Mouse (Mus musculus): ENCODE measurements around the gene Rnaset2a.
"Not testable (repeated sequence)": the region's sequence is repeated elsewhere in the genome, so short reads cannot be mapped to it uniquely, and the experiment has no call there.

Rnaset2a gene

DNA sequence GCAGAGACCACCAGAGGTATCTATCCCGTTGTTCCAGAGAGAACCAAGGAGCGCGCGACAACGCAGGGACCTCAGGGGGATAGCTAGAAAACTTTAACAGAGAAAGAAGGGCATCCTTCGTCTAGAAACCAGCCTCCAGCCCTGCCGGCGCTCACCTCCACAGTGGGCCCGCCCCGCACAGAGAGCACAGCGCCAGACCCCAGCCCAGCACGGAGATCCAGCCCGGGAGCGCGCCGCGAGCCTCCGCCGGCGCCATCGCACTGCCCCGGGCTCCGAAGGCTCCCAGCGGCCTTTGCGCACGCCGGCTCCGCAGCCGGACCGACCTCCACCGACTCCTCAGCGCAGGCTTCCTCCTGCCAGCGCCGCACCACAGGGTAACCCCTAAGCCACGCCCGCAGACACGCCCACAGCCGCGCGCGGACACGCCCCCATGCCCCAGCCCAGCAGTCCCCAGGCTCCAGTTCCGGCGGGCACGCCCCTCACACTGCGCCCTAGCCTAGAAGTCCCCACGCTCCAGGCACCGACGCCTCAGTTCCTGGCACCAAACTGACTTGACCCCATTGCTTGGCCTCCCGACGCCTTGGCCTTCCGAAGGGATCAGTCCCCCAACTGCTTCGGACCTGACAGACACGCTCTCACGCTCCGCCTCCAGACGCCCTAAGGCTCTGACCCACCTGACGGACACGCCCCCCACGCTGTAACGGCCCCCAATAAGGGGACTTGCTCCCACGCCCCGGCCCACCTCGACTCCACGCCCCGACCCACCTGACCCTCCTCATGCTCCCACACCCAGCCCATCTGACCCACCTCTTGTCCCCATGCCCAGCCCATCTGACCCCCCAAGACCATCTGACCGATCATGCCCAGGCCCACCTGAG lies at the start of gene Rnaset2a, which contains the start of gene Gm49673:
Rnaset2a (minus strand) TSS at position 659 of the 878 bp plus-strand sequence.
Gm49673 (minus strand) TSS at position 350 of the 878 bp plus-strand sequence.
- not testable (repeated sequence) for H3K27me3 ChIP-seq (ENCODE audit: control insufficient read depth, insufficient read depth, low read length, poor library complexity, severe bottlenecking); H3K36me3 ChIP-seq (ENCODE audit: control insufficient read depth, insufficient read depth, low read length, poor library complexity, severe bottlenecking)
- peak; percentile 45 for DNase-seq (ENCODE audit: low read depth, low spot score)

DNA sequence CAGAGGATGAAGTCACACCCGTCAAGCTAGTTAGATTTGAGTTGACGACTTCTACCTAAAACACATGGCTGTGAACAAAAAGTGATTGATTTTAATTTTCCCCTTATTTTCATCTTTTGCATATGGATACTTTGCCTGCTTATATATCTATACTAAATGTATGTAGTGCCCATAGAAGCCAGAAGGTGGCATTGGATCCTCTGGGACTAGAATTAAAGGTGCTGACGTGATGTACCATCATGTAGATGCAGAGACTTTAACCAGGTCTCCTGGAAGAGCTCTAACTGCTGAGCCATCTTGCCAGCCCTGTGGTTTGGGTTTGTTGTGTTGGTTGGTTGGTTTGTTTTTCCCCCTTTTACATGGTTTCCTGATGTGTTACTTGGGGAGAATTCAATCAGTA lies 49.8 kb upstream of the Rnaset2a start:
- H3K27me3 ChIP-seq (ENCODE audit: control insufficient read depth, insufficient read depth, low read length, poor library complexity, severe bottlenecking), result no peaks in the 10 kb centered on the region
- DNase-seq (ENCODE audit: low read depth, low spot score), result peak; percentile 83
- peaks cover 10% of the 10 kb centered on the region; the same call in 1 of the 2 replicates for H3K36me3 ChIP-seq (ENCODE audit: control insufficient read depth, insufficient read depth, low read length, poor library complexity, severe bottlenecking)

DNA sequence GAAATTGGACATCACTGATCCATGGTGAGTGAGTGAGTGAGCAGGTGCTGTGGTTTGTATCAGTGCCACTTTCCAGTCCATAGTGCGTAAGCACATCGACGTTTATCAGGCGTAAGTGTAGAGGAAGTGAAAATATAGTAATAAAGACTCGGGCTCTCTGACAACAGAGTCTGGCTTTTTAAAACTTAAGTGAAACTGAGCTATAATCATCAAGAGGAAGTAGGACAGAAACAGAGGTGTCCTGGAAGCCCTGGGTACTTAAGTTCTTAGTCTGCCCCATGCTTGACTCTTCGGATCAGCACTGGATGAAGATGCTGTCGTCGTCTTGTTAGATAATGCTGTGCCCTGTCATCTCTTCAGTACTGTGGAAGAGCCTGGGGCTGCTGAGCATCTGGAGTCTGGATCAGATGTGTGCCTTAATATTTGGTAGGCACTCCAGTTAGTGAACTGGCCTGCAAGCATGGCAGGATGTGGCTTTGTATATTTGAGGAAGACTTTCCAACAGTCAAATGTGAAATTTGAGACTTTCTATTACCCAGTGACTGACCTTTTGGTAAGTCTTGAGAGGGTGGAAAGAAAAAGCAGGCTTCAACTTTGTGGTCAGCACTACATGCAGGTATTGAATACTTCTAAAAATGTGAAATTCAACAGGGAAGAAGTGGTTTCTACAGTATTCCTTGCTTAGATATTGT lies 47.9 kb upstream of the Rnaset2a start:
- DNase-seq (ENCODE audit: low read depth, low spot score), result peak; percentile 91
- H3K27me3 ChIP-seq (ENCODE audit: control insufficient read depth, insufficient read depth, low read length, poor library complexity, severe bottlenecking), result no peaks in the 10 kb centered on the region

DNA sequence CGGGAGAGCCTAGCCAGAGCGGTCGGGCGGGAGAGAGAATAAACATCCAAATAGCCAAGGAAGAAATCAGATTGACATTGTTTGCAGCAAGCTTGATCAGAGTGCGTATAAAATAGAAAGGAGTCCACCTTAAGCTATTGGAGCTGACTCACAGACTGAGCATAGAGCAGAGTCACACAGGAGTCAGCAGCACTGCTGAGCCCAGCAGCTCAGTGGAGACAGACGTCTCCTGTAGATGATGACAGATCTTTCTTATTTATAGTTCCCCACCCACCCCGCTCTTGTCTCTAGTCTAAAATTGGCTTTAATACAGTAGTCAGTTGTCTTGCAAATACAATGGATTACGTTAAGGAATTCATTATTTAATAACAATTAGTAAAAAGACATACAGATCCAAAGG lies 45.8 kb upstream of the Rnaset2a start:
- Histone ChIP-seq H3K36me3 (ENCODE audit: control insufficient read depth, insufficient read depth, low read length, poor library complexity, severe bottlenecking) (peaks cover 19% of the 10 kb centered on the region; the same call in 1 of the 2 replicates), H3K27me3 (ENCODE audit: control insufficient read depth, insufficient read depth, low read length, poor library complexity, severe bottlenecking) (no peaks in the 10 kb centered on the region)
- DNase-seq (ENCODE audit: low read depth, low spot score), result no peak

More for the DNA sequence above, 47.9 kb upstream of the Rnaset2a start:
- peaks cover 16% of the 10 kb centered on the region; the same call in 1 of the 2 replicates for H3K36me3 ChIP-seq (ENCODE audit: control insufficient read depth, insufficient read depth, low read length, poor library complexity, severe bottlenecking)

DNA sequence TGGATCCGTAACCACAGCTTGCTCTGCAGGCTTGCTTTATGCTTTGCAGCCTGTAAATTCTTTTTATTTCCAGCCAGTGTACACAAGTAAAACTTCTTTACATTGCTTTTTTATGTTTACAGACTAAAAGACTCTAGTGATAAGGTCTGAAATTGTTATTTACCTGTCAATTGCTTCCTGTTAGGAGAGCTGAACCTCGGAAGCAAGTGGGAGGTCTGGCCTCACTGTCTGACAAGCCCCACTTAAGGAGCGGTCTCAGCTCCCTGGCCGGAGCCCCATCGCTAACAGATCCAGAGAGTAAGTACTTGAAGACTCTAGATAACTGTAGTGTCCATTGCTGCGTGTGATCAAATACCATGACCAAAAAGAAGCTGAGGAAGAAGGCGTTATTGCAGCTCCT lies 36.3 kb upstream of the Rnaset2a start:
- DNase-seq (ENCODE audit: low read depth, low spot score), result no peak
- Histone ChIP-seq H3K27me3 (ENCODE audit: control insufficient read depth, insufficient read depth, low read length, poor library complexity, severe bottlenecking) (no peaks in the 10 kb centered on the region), H3K36me3 (ENCODE audit: control insufficient read depth, insufficient read depth, low read length, poor library complexity, severe bottlenecking) (peaks cover 14% of the 10 kb centered on the region)

DNA sequence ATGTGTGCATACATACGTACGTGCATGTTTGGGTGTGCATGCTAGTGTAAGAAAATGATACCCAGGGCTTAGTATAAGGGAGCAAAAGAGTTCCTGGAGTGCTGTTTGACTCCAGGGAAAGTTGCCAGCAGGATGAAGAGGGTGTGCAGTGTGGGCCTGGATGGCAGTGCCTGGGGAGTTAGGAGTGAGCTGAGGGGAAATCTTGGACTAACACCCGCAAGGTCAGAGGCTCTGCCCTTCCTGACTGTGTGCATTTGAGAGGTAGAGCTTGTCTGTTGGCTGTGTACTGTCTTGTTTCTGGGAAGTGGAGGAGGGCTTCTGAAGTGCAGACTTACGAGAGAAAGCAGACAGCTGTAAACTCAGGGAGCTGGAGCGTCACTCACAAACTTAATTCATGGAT lies 35.9 kb upstream of the Rnaset2a start:
- peaks cover 14% of the 10 kb centered on the region for H3K36me3 ChIP-seq (ENCODE audit: control insufficient read depth, insufficient read depth, low read length, poor library complexity, severe bottlenecking)
- H3K27me3 ChIP-seq (ENCODE audit: control insufficient read depth, insufficient read depth, low read length, poor library complexity, severe bottlenecking), result no peaks in the 10 kb centered on the region
- DNase-seq (ENCODE audit: low read depth, low spot score), result no peak

DNA sequence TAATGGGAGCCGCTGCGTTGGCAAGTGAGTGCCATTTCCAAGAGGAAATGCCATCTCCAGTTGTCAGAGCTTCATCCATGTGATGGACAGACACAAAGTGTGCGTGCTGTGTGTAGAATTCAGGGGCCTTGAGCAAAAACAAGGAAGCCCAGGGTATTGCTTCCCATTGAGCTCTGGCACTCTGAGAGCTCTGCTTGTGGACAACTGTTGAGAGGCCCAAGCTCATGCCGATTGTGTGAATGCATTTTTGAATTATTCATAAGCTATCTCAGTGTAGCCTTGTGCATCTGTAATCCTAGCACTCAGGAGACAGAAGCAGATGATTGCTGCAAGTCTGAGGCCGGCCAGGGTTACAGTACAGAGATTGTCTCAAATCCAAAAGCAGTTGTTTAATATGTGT lies 29.2 kb upstream of the Rnaset2a start:
- no peaks in the 10 kb centered on the region for H3K27me3 ChIP-seq (ENCODE audit: control insufficient read depth, insufficient read depth, low read length, poor library complexity, severe bottlenecking)
- H3K36me3 ChIP-seq (ENCODE audit: control insufficient read depth, insufficient read depth, low read length, poor library complexity, severe bottlenecking), result peaks cover 21% of the 10 kb centered on the region
- no peak for DNase-seq (ENCODE audit: low read depth, low spot score)

DNA sequence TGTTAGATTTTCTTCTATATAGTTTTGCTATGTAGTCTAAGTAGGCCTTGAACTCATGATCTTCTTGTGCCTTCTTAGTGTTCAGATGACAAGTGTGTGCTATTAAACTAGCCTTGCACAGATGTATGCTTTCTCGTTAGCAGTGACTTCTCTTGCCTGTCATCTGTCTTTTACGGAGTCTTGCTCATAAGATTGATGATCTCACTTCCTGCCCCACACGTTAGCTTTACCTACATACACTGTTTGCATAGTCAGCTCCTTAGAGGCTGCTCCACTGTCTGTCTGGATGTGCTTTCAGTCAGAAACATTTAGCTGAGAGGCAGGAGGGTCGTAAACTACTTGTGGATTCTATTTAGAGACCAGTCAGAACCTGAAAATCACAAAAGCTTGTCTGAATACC lies 23.2 kb upstream of the Rnaset2a start:
- H3K36me3 ChIP-seq (ENCODE audit: control insufficient read depth, insufficient read depth, low read length, poor library complexity, severe bottlenecking), result peaks cover 14% of the 10 kb centered on the region
- no peaks in the 10 kb centered on the region for H3K27me3 ChIP-seq (ENCODE audit: control insufficient read depth, insufficient read depth, low read length, poor library complexity, severe bottlenecking)
- peak; percentile 73 for DNase-seq (ENCODE audit: low read depth, low spot score)

DNA sequence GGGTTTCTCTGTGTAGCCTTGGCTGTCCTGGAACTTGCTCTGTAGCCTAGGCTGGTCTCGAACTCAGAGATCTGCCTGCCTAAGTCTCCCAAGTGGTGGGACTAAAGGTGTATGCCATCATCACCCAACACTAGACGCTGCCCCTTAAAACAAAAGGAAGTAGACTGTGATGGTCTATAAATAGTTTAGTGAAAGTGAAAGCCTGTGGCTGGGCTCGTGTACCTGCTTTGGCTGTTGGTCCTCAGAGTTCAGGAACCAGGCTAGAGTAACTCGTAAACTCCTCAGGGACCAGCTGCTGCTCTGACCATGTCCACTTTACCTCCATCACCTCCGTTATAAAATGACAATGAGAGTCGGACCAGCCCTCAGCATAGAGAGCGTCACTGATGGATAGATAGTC lies 22.4 kb upstream of the Rnaset2a start:
- no peaks in the 10 kb centered on the region for H3K27me3 ChIP-seq (ENCODE audit: control insufficient read depth, insufficient read depth, low read length, poor library complexity, severe bottlenecking)
- peaks cover 14% of the 10 kb centered on the region for H3K36me3 ChIP-seq (ENCODE audit: control insufficient read depth, insufficient read depth, low read length, poor library complexity, severe bottlenecking)
- DNase-seq (ENCODE audit: low read depth, low spot score), result peak; percentile 79

DNA sequence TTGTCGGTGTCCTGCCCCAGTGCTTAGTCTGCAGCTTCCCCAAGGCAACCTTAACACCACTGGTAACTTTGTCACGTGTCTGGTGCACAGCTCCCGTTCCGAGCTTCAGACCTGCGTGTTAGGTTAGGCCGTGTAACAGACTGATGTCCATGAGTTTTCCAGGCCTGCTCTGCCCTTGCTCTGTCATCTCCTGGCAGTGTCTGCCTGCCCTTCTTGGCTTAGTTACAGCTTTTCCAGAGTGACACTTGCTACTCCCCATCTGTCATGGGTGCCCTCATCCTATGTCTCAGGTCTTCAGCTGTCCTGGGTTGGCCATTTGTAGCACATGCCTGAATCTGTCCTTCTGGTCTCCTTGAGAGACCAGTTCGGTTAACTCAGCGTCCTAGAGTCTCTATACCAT lies 19.5 kb upstream of the Rnaset2a start:
- H3K36me3 ChIP-seq (ENCODE audit: control insufficient read depth, insufficient read depth, low read length, poor library complexity, severe bottlenecking); DNase-seq (ENCODE audit: low read depth, low spot score); H3K27me3 ChIP-seq (ENCODE audit: control insufficient read depth, insufficient read depth, low read length, poor library complexity, severe bottlenecking): not testable (repeated sequence)

DNA sequence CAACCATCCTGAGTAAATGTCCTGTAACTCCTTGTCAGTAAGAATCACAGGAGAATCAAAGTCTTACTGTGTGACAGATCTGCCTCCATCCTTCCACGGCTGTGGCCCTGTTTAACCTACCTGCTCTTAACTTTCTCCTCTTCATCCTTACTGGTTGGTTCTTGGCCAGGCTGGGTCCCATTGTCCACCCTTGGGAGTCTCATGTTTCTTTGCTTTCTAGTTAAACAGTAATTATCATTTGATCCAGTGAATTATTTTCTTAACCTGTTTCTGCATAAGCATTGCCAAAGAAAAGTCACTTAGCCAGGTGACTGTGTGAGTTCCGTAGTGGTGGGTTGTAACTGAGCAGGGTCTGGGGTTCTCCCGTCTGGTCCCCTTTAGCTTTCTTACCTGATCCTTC lies 18.6 kb upstream of the Rnaset2a start:
- H3K27me3 ChIP-seq (ENCODE audit: control insufficient read depth, insufficient read depth, low read length, poor library complexity, severe bottlenecking); DNase-seq (ENCODE audit: low read depth, low spot score); H3K36me3 ChIP-seq (ENCODE audit: control insufficient read depth, insufficient read depth, low read length, poor library complexity, severe bottlenecking): not testable (repeated sequence)

DNA sequence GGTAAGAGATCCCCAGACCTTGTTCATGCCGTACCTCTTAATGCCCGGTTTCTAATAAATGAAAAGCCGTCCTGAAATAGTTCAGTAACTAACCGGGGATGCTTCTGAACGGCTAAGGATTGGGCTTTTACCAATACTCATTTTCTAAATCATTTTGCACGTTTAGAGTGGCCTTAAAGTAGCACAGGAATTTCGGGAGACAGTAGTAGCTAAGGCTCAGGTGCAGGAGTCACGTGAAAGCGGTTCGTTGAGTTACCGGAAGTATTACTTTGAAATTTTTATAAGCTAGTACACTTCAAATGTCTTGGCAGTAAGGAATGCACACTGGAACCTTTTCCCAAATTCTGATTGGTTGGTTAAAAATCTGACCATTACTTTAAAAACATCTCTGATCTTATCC lies 18.1 kb upstream of the Rnaset2a start:
- DNase-seq (ENCODE audit: low read depth, low spot score); H3K27me3 ChIP-seq (ENCODE audit: control insufficient read depth, insufficient read depth, low read length, poor library complexity, severe bottlenecking); H3K36me3 ChIP-seq (ENCODE audit: control insufficient read depth, insufficient read depth, low read length, poor library complexity, severe bottlenecking): not testable (repeated sequence)

DNA sequence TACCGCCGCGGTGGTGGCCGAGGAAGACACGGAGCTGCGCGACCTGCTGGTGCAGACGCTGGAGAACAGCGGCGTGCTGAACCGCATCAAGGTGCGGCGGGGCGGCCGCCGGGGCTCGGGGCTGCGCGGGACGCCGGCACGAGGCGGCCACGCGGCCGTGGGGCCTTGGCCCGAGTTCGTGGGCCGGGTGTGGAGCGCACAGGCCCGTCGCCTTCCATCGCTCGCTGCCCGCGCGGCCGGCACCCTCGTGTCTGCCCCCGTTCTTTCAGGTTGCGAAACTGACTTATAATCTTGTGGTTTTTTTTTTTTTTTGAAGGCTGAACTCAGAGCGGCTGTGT lies 17.7 kb upstream of the Rnaset2a start:
- peak; percentile 45 for DNase-seq (ENCODE audit: low read depth, low spot score)
- H3K36me3 ChIP-seq (ENCODE audit: control insufficient read depth, insufficient read depth, low read length, poor library complexity, severe bottlenecking); H3K27me3 ChIP-seq (ENCODE audit: control insufficient read depth, insufficient read depth, low read length, poor library complexity, severe bottlenecking): not testable (repeated sequence)

DNA sequence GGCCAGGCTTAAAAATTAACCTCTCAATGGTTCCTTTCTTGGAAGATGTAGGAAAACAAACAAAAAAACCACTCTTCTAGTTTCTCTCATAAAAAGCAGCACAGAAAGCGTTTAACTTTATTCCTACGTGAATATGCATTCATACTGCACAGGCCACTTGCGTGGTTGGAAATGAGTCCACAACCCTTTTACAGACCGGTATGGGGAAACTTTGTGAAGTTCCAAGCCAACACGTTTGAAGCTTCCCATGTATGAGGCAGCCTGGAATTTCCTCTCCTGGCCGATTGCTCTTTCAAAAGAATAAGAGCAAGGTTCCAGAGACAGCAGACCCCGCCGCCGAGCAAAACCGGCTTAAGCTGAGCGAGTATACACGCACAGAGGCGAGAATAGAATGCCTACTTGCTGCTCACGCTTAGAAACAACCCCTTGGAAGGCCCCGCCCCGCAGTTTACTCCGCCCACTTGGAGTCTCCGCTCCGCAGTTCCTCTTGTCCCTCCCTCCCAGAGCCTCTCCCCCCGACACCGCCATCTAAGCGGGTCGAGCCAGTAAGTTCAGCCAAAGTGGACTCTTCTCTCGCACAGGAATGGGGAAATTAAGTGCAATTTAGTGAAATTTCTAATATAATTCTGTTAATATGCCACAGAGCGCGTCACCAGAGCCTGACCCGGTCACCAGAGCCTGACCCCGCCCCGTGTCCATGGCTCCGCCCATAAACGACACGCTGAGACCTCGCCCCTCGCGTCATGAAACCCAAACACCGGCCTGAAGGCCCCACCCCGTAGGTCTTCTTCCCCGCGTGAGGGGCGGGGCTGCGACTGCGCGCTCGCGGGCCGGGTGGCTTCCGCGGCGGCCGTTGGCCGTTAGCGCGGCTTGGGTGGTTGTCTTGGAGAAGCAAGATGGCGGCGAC lies 17.1 kb upstream of the Rnaset2a start, which contains the start of gene Fgfr1op:
Fgfr1op (plus strand) TSS at position 801 of the 907 bp plus-strand sequence.
- peak; percentile 14 for DNase-seq (ENCODE audit: low read depth, low spot score)
- H3K36me3 ChIP-seq (ENCODE audit: control insufficient read depth, insufficient read depth, low read length, poor library complexity, severe bottlenecking); H3K27me3 ChIP-seq (ENCODE audit: control insufficient read depth, insufficient read depth, low read length, poor library complexity, severe bottlenecking): not testable (repeated sequence)

Data from splenic B cell, adult 2 months (primary cell).